Comparison of ENCODE assay signal across 13 mouse cellular contexts in the genomic region with DNA sequence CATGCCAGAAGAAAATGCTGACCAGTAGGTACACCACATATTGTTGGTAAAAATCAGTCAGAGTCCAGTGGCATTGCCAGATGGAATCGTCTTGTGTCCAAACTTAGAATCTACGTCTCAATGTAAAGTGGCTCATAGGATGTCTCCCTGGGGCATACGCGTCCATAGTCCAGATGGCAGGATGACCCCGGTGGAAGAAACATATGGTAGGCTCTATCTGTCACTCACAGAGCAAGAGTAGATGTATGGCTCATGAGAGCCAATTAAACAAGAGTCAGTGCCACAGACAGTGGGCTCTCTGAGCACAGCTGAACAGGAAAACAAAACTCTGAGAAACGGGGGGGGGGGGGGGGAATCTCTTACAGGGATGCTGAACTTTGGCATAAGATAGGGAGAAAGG.
"Had no signal": no experiment of that assay in that cellular context is flagged by ENCODE, and none has a peak within 500 bp of the region (broad histone marks: within the 10 kb centered on the region; RNA-seq: fewer than 3 reads in every experiment).

No protein-coding gene starts in this region.

- ATAC-seq: liver, embryonic 12.5 days had no signal

- H3K27me3 ChIP-seq: neural tube, embryonic 13.5 days had no signal

- H3K4me3 ChIP-seq: limb, embryonic 15.5 days; liver, embryonic 12.5 days; midbrain, embryonic 12.5 days; neural tube, embryonic 13.5 days had no signal

- H3K9ac ChIP-seq: limb, embryonic 15.5 days; liver, embryonic 12.5 days; lung, embryonic 14.5 days; midbrain, embryonic 12.5 days; neural tube, embryonic 13.5 days had no signal

- H3K27ac ChIP-seq: limb, embryonic 15.5 days; liver, embryonic 12.5 days; midbrain, embryonic 12.5 days; neural tube, embryonic 13.5 days; stomach, postnatal 0 days had no signal

- H3K9me3 ChIP-seq: limb, embryonic 15.5 days; liver, embryonic 12.5 days; midbrain, embryonic 12.5 days; neural tube, embryonic 13.5 days had no signal

- H3K4me2 ChIP-seq: limb, embryonic 15.5 days; liver, embryonic 12.5 days; lung, embryonic 14.5 days; midbrain, embryonic 12.5 days; neural tube, embryonic 13.5 days had no signal

- DNase-seq: kidney, adult 8-10 months; kidney, postnatal 25 days; layer of hippocampus, postnatal 36 days; lung, embryonic 14.5 days; lung, postnatal 10 days; lung, postnatal 4 days; thymus, adult 2 months; thymus, postnatal 25 days had no signal

- H3K36me3 ChIP-seq: limb, embryonic 15.5 days; liver, embryonic 12.5 days; midbrain, embryonic 12.5 days; neural tube, embryonic 13.5 days had no signal
